Mouse (Mus musculus): ENCODE data around the gene Slc39a7.
"Not testable (repeated sequence)": the region's sequence is repeated elsewhere in the genome, so short reads cannot be mapped to it uniquely, and the experiment has no call there.

Gene Slc39a7

GRCm38 (mm10) chr17:34029890-34030595 lies 1.4 kb downstream of the Slc39a7 start:
- peak; percentile 74 for DNase-seq (ENCODE audit: low spot score)

- DNase-seq (ENCODE audit: low spot score): no peak
Observed at GRCm38 (mm10) chr17:34029150-34029889, 2.2 kb downstream of the Slc39a7 start.

- DNase-seq (ENCODE audit: low spot score): peak; percentile 67
Observed at GRCm38 (mm10) chr17:34028501-34029149, 2.9 kb downstream of the Slc39a7 start.

GRCm38 (mm10) chr17:34027656-34028223 lies 3.7 kb downstream of the Slc39a7 start, which contains the start of gene H2-Ke6:
Gene H2-Ke6, minus strand, starts transcription at chr17:34028060.
- peak; percentile 86 for DNase-seq (ENCODE audit: low spot score)

DNA sequence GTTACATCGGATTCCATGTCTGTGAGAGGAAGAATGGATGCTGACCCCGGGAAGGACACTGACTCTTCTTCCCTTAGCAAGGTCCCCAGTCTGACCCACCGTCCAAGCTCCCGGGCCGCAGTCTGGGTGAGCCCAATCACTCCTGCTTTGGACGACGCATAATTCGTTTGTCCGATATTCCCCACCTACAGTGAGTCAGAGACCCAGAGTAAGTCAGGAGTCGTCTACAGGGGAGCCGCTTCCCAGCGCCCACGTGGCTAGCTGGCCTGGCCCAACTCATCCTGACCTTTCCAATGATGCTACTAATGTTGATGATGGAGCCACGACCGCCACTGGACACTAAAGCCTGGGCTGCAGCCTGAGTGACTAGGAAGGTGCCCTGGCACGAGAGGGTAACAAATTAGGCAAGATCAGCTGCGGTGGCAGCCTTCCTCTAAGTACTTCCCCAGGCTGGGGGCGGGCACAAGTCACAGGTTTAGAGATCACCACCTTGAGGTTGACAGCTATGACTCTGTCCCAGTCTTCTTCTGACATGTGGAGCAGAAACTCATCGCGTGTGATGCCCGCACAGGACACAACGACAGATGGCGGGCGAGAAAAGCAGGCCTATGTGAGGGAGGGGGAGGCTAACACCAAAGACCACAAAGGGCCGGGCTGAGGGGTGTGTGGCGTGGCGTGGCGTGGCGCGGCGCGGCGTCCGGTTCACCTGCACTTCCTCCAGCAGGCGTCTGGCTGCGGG lies 4.4 kb downstream of the Slc39a7 start:
- DNase-seq (ENCODE audit: low spot score): peak; percentile 51

DNA sequence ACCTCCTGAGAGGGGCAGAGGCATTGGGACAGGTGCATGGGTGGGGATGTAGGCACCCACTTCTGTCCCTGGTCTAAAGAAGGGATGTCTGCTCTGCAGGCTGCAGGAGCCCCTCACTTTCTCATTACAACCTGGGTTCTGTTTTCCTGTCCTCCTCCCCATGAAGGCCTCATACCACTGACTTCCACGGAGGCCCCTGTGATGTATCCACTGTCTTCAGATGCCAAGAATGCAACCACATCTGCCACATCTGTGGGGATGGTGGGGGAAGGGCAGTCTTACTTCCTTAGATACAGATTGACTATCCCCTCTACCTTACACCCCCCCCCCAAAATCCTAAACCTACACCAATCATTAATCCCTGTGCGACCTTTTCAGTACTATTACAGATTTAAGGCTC lies 5.3 kb downstream of the Slc39a7 start:
- DNase-seq (ENCODE audit: low spot score): no peak

- no peak for DNase-seq (ENCODE audit: low spot score)
Observed at GRCm38 (mm10) chr17:34025756-34026151, 5.7 kb downstream of the Slc39a7 start.

DNA sequence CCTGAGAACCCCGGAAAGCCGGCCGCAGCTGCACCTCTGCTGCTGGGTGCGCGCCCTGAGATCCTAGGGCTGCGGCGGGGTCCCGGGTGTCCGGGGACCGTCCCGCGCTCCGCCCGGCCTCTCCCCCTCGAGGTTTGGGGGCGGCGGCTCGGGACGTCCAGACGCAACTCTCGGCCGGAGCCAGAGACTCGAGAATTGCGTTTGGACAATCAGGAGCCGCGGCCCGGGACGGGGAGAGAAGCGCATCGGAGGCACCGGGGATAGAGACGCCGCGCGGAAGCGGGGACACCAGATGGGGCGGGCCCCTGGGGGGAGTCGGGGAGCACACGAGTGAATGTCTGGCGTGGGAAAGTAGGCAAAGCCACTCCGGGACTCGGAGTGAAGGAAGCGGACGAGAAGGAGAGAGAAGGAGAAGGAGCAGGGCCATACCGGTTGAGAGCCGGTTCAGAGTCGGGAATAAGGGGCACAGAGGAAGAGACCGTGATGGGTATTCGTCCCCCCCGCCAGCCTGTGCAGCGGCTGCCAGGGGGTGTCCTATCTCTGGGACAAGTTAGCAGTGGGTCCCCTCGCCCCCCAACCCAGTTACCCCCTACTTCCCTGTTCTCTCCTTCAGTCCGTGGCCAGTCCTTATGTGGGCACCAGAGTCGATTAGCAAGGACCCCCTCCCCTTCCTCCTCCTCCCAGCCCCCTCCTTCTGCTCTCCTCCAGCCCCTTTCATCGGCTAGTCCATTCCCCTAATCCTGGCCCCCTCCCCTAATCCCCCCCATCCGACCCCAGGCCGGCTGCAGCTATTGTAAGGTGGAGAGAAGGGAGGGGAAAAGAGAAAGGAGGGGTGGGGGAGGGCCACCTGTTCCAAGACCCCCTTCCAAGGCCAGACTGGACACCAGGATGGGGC lies 6.4 kb downstream of the Slc39a7 start:
- DNase-seq (ENCODE audit: low spot score): peak; percentile 77

- peak; percentile 89 for DNase-seq (ENCODE audit: low spot score)
Observed at GRCm38 (mm10) chr17:34024317-34024821, 7.1 kb downstream of the Slc39a7 start, which contains the start of gene Ring1. Gene Ring1, minus strand, starts transcription at chr17:34024680.

GRCm38 (mm10) chr17:34023678-34024077 lies 7.8 kb downstream of the Slc39a7 start:
- no peak for DNase-seq (ENCODE audit: low spot score)

- peak; percentile 6 for DNase-seq (ENCODE audit: low spot score)
Observed at GRCm38 (mm10) chr17:34022987-34023386, 8.5 kb downstream of the Slc39a7 start.

DNA sequence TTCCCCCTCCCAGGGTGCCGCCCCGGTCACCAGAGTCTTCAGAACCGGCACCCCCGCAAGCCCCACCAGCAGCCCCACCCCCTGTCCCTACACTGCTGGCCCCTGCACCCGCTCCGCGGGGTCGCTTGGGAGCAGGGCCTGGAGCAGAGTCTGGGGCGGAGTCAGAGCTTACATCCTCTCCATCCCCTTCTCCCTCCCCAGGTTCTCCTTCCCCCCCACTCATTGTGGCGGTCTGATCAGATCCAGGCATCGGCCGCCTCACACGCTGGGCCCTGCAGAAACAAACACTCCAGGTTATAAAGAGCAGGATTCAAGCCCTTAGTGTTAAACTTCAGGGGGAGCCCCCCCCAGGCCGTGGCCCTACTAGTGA lies 9.1 kb downstream of the Slc39a7 start:
- no peak for DNase-seq (ENCODE audit: low spot score)

DNA sequence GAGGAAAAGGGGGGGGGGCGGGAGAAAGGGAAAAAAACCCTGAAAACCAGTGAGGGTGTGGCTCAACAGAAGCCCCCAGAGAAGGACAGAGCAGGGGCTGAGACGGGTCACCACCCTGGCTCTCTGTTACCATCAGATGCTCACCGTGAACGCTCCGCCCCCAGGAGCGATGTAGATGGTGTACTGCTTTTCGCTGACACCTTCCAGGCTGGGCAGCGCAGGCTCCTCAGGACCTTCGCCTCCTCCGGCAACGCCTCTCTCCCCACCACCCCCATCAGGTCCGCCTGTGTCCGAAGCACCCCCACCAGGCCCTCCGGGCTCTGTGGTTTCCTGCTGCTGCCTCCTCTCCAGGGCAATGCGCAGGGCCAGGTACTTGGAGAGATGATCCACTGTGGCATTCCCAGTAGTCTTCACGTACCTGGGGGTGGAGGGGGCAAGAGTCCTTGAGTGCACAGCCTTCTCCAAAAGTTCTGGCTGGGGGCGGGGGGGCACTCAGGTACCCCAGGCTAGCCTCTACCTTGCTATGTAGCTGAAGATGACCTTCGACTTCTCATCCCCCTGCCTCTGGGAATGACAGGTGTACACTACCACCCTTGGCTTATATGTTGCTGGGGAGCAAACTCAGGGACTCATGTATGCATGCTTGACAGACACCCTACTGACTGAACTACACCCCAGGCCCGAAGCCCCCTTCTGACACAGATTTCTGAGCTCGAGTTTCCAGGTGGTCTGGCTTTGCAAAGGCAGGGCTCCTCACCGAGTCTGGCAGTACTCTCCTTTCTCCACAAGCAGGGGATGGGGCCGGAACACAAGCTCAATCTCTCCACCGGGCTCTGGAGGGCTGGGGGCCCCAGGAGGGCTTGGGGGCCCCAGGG lies 9.7 kb downstream of the Slc39a7 start:
- peak; percentile 5 for DNase-seq (ENCODE audit: low spot score)

DNA sequence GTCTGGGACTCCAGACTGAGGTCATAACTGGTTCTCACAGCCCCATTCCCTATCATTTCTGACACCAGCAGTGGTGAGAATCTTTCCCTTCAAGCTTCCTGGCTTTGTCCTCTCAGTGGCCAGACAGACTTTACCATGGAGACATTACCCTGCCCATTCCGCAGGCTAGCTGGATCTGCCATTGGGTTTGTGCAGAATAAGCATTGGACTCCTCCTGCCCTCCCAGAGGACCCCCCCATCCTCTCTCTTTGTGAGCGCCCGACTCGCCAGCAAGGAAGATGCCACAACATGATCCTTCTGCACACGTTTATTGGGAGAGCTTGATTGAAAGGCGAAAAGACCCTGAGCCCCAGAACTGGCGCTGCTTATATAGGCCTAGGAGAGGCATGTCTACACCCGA lies 18.0 kb downstream of the Slc39a7 start:
- no peak for DNase-seq (ENCODE audit: low spot score)

DNA sequence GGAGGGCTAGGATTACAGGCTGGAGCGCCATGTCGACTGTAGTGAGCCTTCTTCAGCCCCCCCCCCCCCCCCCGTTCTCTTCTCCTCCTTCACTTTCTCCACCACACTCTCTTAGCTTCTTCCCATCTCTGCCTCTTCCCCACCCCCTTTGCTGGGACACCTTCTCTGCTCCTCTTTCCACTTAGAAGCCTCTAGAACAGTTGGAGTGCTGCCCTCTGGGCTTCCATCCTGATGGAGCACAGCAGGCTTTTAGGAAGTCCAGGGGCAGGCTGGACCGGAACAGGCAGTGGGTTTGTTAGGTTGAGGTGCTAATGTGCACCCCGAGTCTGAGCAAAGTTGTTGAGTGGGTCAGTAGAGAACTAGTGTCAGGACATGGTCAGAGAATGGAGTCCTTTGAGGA lies 21.3 kb downstream of the Slc39a7 start:
- peak; percentile 5 for DNase-seq (ENCODE audit: low spot score)

DNA sequence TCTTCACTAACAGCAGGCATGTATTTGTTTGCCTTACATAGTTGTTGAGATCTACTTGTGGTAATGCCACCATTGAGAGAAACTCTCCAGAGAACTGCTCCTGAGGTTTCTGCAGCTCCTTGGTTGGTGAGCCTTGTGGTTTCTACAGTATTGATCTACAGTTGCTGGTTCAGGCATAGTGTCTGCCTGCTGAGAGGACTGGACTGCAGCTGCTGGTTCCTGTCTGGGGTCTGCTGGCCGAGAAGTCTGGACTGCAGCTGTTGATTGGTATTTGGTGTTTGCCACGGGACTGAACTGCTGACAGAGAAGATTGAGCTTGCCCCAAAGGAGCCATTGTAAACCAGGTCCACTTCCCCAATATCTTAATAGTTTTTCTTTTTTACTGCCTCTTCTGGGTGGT lies 24.9 kb downstream of the Slc39a7 start:
- no peak for DNase-seq (ENCODE audit: low spot score)

DNA sequence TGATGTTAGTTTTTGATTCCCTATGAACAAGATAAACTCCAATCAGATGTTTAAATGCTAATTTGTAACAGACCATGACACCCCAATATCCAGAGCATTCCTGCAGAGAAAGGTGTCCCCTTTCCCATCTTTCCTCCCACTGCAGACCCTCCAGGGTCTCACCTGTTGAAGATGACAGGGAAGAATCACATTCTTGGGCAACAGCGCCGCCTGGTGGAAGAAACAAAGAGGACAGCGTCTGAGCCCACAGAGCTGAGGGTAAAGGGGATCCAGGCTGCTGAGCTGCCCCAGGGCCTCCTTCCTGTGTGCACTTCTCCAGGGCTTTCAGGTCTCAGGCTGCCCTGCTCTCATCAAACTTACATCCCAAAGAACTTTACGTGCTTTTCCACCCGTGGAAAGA lies 28.1 kb downstream of the Slc39a7 start:
- peak; percentile 21 for DNase-seq (ENCODE audit: low spot score)

GRCm38 (mm10) chr17:34000796-34001195 lies 30.7 kb downstream of the Slc39a7 start:
- not testable (repeated sequence) for DNase-seq (ENCODE audit: low spot score)

GRCm38 (mm10) chr17:34000150-34000537 lies 31.3 kb downstream of the Slc39a7 start, which contains the start of gene H2-K1:
Gene H2-K1, minus strand, starts transcription at chr17:34000347.
- DNase-seq (ENCODE audit: low spot score): peak; percentile 94

Measured in MN1 (cell line).